ENCODE assay signal across 7 mouse cellular contexts in genomic region chr19:42035456-42036248, GRCm38 (mm10). TPM values are rescaled to one million over a fixed set of nuclear protein-coding genes. Genes with fewer than 3 reads are reported as not detected.
DNase-seq lines count a peak whose midpoint lies in the region; ATAC-seq and TF ChIP-seq lines count a peak whose summit lies in the region.

Gene Ankrd2 (plus strand): TSS chr19:42036000.

- H3K9me3 ChIP-seq in midbrain, embryonic 13.5 days, result no peaks in the 10 kb centered on the region

- intact Hi-C loops in gastrocnemius, postnatal 36 days (cut with DNase I), result loop anchor here (2.0 to 5.0 kb wide), 2 partner anchors 33 to 112 kb away; partner anchors contain the start of gene Marveld1
- intact Hi-C loops in left cerebral cortex, postnatal 4 days (cut with DNase I), result no loop called here

- peak; percentile 88 for TF ChIP-seq CTCF in small intestine, adult 2 months (IDR thresholded peaks at IDR 0.05; ENCODE audit: extremely low read depth, insufficient read length, insufficient replicate concordance, low read depth, low read length)

- 0 out of 2 replicates have a peak, but pooled peaks cover 3% of the 10 kb centered on the region for H3K4me1 ChIP-seq in midbrain, embryonic 13.5 days (replicated peaks)
- no peaks in the 10 kb centered on the region; the same call in 1 of the 2 replicates for H3K4me1 ChIP-seq in small intestine, adult 2 months (ENCODE audit: control insufficient read depth, insufficient read depth, insufficient read length, low read length)

- H3K9ac ChIP-seq in midbrain, embryonic 13.5 days (replicated peaks), result no peak within 1 kb of the TSS

- no peak within 1 kb of the TSS for H3K4me2 ChIP-seq in midbrain, embryonic 13.5 days (replicated peaks)

- peak; percentile 29; the same call in 1 of the 2 replicates for TF ChIP-seq POLR2A in small intestine, adult 2 months (IDR thresholded peaks at IDR 0.05; ENCODE audit: low read depth, low read length)

- H3K27me3 ChIP-seq in midbrain, embryonic 13.5 days, result no peaks in the 10 kb centered on the region
- H3K27me3 ChIP-seq in small intestine, adult 2 months (ENCODE audit: control insufficient read depth, insufficient read depth, low read length), result no peaks in the 10 kb centered on the region

- ATAC-seq in midbrain, embryonic 13.5 days, result peak; percentile 84

- no peak within 1 kb of the TSS for H3K27ac ChIP-seq in midbrain, embryonic 13.5 days
- H3K27ac ChIP-seq in small intestine, adult 2 months (ENCODE audit: insufficient read depth, low read depth, low read length), result no peak within 1 kb of the TSS

- no peaks in the 10 kb centered on the region for H3K36me3 ChIP-seq in midbrain, embryonic 13.5 days
- peaks cover 4% of the 10 kb centered on the region; the same call in 1 of the 2 replicates for H3K36me3 ChIP-seq in small intestine, adult 2 months (ENCODE audit: control insufficient read depth, insufficient read depth, low read length)

- no peak within 1 kb of the TSS for H3K4me3 ChIP-seq in midbrain, embryonic 13.5 days (replicated peaks)
- H3K4me3 ChIP-seq in small intestine, adult 2 months (ENCODE audit: low read depth, low read length), result no peak within 1 kb of the TSS

- 62% methylated on average over 18 of the region's 19 CpGs for WGBS in midbrain, embryonic 13.5 days
- 61% methylated on average over 19 of the region's 19 CpGs for WGBS in small intestine, adult 2 months

- DNase-seq in adrenal gland, adult 2 months, result peak; percentile 89
- DNase-seq in embryo, embryonic 11 days, result peak; percentile 87
- DNase-seq in gastrocnemius, postnatal 36 days, result peak; percentile 79 to 83
- peak; percentile 95 for DNase-seq in kidney, adult 11 months
- DNase-seq in left cerebral cortex, postnatal 4 days, result peak; percentile 92

RNA-seq across cellular contexts. Expression of gene Ankrd2, which starts in this region (rescaled TPM):
- under 1 TPM; 0.35 to 0.61 TPM for total RNA-seq in adrenal gland, adult 2 months (2021)
- polyA plus RNA-seq in adrenal gland, adult 2 months (2012; rRNA removed), result 0.16 and 0.27 TPM in 2 replicates
- 100 to 1,000 TPM; 121 to 331 TPM for total RNA-seq in gastrocnemius, postnatal 36 days (2021)
- not detected for total RNA-seq in left cerebral cortex, postnatal 4 days (2021)
- 0.19 and 0.31 TPM in 2 replicates for polyA plus RNA-seq in midbrain, embryonic 13.5 days (2015; fragmentation: Nextera tagmentation; extraction: Ambion mirVana)
- not detected in 2 replicates for polyA plus RNA-seq in small intestine, adult 2 months (2012; rRNA removed)

Comparison
In these comparisons a context has a peak if more than half of its experiments do, and no peak if none do; other contexts are left out.
1. RNA of gene Ankrd2 (total RNA-seq): 121 to 331 TPM in gastrocnemius, postnatal 36 days; 0.35 to 0.61 TPM in adrenal gland, adult 2 months and not detected in left cerebral cortex, postnatal 4 days; every median in the first group is over 10 times any median in the second.
2. Peak in DNase-seq in adrenal gland, adult 2 months; RNA of the gene not detected or under 1 TPM.
3. Peak in DNase-seq in left cerebral cortex, postnatal 4 days; RNA of the gene not detected or under 1 TPM.
4. Peak in ATAC-seq in midbrain, embryonic 13.5 days; RNA of the gene not detected or under 1 TPM.
5. Peak in every context shown above with its lines, with median percentiles within 50 percentile points of each other: DNase-seq.